Mouse (Mus musculus): ENCODE measurements around the gene Cilp2.

DNA sequence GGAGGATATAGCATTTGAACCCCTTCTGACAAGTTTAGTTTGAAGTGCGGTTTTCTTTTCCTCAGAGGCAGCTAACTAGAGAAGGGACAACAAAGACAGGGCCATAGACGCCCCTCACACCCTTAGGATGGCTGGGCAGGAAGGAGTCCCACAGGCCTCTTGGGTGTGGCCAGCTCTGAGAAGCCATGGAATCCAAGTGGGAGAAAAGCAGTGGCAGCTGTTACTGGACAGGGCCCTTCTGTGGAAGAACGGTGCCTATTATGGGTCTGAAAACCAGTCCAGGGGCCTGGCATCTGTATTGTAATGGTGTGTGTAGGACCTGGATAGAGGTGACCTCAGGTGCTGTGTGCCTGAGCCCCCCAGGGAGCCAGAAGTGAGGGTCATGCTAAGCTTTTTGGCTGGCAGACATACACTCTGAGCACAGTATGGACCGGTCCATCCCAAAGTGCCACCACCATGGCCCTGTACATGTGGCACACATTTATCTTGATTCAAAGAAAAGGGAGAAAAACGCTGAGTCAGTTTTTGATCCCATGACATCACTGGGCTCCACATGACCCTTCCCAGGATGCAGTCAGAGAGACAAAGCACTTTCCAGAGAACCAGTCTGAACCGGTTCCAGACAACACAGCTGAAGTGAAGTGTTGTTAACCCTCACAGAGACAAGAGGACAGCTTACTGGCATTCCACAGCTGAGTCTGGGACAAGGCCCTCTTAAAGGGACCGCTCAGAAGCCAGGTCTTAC, 48.7 kb upstream of the Cilp2 start:
- TF ChIP-seq HCFC1 (IDR thresholded peaks at IDR 0.05; ENCODE audit: borderline replicate concordance, insufficient read depth, low read length) (no peak), MAFK (IDR thresholded peaks at IDR 0.05; ENCODE audit: insufficient read depth, low read depth, low read length) (peak; percentile 100), ZNF384 (IDR thresholded peaks at IDR 0.05; ENCODE audit: low read depth, low read length) (no peak), CHD2 (IDR thresholded peaks at IDR 0.05; ENCODE audit: low read depth, low read length) (no peak)
